Mouse (Mus musculus) hindbrain, postnatal 0 days (tissue): ENCODE data around the gene Fam160b1. TPM values are rescaled to one million over a fixed set of nuclear protein-coding genes. Genes with fewer than 3 reads are reported as not detected.

Experiments used
- ATAC-seq: fragments of 200-750 bp; cut with Nextera tagmentation; 2 replicates; pipeline ENCODE4 v1.8.0; 2017; ENCODE audit warnings: mild to moderate bottlenecking, moderate TSS enrichment, moderate library complexity
- DNase-seq: peaks from one replicate; pipeline ENCODE4 v3.0.0-alpha.2; 2015; ENCODE audit warnings: low spot score
- H3K27ac ChIP-seq: fragments of 300-500 bp; sonication (generic); 2 replicates; pipeline ENCODE4 v1.5.1; 2014; ENCODE audit warnings: mild to moderate bottlenecking
- H3K27me3 ChIP-seq: fragments of 300-500 bp; sonication (generic); 2 replicates; pipeline ENCODE4 v1.6.1; 2014; ENCODE audit warnings: low read length, mixed read lengths; ENCODE audit not compliant: insufficient read depth
- H3K36me3 ChIP-seq: fragments of 300-500 bp; sonication (generic); 2 replicates; pipeline ENCODE4 v1.6.1; 2014; ENCODE audit warnings: low read length, mixed read lengths; ENCODE audit not compliant: insufficient read depth
- H3K4me1 ChIP-seq: fragments of 300-500 bp; sonication (generic); 2 replicates; pipeline ENCODE4 v1.6.1; 2014; ENCODE audit warnings: antibody characterized with exemption, low read length, mixed read lengths; ENCODE audit not compliant: insufficient read depth
- H3K4me2 ChIP-seq: fragments of 300-500 bp; sonication (generic); 2 replicates; pipeline ENCODE4 v1.6.1; 2014; ENCODE audit warnings: low read depth, mild to moderate bottlenecking, low read length, moderate library complexity, mixed read lengths
- H3K4me3 ChIP-seq: fragments of 300-500 bp; sonication (generic); 2 replicates; pipeline ENCODE4 v1.5.1; 2014; ENCODE audit warnings: low read length
- H3K9ac ChIP-seq: fragments of 300-500 bp; sonication (generic); replicated peaks from 2 replicates; pipeline ENCODE4 v1.6.1; 2014; ENCODE audit warnings: mild to moderate bottlenecking, low read length, moderate library complexity, mixed read lengths
- H3K9me3 ChIP-seq: fragments of 300-500 bp; sonication (generic); 2 replicates; pipeline ENCODE4 v1.6.1; 2016; ENCODE audit warnings: low read length, mixed read lengths
- CTCF ChIP-seq: IDR thresholded peaks from 2 replicates; pipeline ENCODE4 v1.5.1; 2016; ENCODE audit warnings: antibody characterized with exemption, control low read depth, low read depth
- WGBS: fragments of 180-500 bp; shearing (Covaris S2); extraction: QIAGEN DNeasy Blood & Tissue Kit; methylation state at CpG from one replicate; pipeline ENCODE4 v1.1.7; 2014; 5-methylcytosine and 5-hydroxymethylcytosine counted together
- polyA plus RNA-seq: library from polyadenylated mRNA; unstranded; fragments of >200 nt; fragmentation: Nextera tagmentation; extraction: Ambion mirVana; gene quantifications from 2 replicates; pipeline ENCODE4 v1.2.1, GENCODE M21; 2015
- total RNA-seq: library from RNA; depleted of rRNA; stranded (reverse); fragments of >200 nt; gene quantifications from 2 replicates; pipeline ENCODE4 v1.2.3, GENCODE M21; 2014

Gene Fam160b1
- total and polyA plus RNA-seq, 2 experiments from 2014 or later, result 11.2 to 19.7 TPM

DNA sequence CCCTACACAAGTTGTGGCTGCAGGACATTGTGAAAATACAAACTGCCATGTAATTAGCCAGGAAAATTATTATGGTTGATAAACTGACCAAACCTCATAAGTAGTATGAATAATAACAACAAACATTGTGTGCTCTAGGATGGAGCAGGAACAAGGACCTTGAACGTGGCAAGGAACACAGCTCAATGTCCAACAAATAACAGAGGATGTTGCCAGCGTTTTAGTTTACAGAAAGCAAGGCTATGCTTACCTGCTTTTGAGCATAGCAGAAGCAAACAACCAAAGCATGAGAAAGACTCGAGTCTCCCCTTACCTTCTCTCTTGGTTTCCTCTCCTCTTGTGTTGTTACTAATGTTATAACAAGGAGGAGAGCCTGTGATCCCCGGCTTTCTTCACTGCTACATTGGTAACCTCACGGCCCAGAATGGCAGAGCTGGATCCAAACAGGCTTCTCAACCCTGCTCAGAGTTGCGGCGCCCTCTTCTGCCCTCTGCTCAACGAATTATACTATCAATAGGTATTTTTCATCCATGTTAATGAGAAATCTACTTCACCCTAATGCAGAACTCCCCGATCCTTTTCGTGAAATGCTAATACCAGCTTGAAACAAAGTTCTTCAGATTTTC, 666 bp upstream of the Fam160b1 start:
- H3K27ac ChIP-seq, result peak overlapping the region; percentile 97
- H3K9ac ChIP-seq, result peak overlapping the region; percentile 100; the same call in 1 of the 2 replicates
- H3K4me1 ChIP-seq, result peaks cover 26% of the 10 kb centered on the region
- peak overlapping the region; percentile 98 for H3K4me3 ChIP-seq
- no peaks in the 10 kb centered on the region for H3K27me3 ChIP-seq
- ATAC-seq (no peak), DNase-seq (peak; percentile 29)
- H3K36me3 ChIP-seq, result no peaks in the 10 kb centered on the region
- TF ChIP-seq CTCF, result peak; percentile 41
- H3K4me2 ChIP-seq, result peak overlapping the region; percentile 64
- H3K9me3 ChIP-seq, result no peaks in the 10 kb centered on the region
- 33% methylated on average over 10 of the region's 10 CpGs for WGBS

DNA sequence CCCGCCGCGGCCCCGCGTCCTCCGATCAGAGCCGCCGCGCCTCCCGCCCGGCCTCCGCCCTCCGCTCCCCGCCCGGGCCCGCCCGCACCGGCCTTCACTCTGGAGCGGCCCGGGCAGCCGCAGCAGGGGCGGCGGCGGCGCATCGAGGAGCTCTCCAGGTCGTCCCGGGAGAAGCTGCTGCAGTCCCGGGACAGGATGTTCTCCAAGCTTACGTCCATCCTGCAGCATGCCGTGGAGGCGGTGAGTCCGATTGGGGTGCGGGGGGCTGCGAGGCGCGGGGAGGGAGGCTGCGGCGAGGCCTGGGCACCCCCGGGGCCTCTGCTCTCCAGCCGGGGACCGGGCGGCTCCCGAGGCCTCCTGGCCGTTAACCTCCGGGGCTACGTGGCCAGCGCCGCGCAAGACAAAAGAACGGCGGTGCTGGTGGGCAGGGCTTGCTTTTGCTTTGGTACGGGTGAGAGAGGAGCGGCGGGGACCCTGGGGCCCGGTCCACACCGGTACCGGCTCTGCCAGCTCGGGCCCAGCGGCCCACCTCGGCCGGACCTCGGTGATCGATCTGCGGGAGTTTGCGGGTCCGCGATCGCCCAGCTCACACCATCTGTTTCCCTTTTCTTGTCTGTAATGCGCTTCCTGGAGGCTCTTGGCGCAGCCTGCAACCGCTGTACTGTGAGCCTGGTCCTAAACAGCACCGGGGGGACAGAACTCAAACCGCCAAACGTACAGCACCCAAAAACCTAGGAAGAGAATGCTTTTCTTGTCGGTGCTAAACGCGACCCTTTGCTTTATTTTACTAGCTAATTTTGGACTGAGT, 855 bp downstream of the Fam160b1 start:
- WGBS, result under 1% methylated on average over 55 of the region's 78 CpGs
- peaks cover 33% of the 10 kb centered on the region for H3K4me1 ChIP-seq
- DNase-seq, result peak; percentile 64

DNA sequence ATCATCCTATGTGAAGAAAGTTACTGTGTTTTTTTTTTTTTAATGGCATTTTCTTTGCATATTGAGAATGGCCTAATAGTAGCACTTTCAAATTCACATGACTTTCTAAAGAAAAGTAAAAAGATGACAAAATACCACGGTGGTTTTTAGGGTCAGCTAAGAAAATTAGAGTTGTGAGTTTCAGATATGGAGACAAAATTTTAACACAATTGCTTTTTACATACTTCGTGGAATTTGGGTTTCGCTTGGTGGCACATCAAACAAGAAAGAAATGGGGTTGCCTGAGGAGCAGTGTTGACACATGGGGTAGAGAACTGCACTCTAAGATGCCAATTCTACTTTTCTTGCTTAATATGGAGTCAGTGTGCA, 1.4 kb downstream of the Fam160b1 start:
- H3K4me1 ChIP-seq, result peaks cover 34% of the 10 kb centered on the region
- H3K36me3 ChIP-seq, result no peaks in the 10 kb centered on the region
- peak overlapping the region; percentile 98 for H3K4me3 ChIP-seq
- no peaks in the 10 kb centered on the region for H3K27me3 ChIP-seq
- peak overlapping the region; percentile 64 for H3K4me2 ChIP-seq
- H3K9me3 ChIP-seq, result no peaks in the 10 kb centered on the region
- WGBS, result 10% methylated on average over 3 of the region's 3 CpGs
- DNase-seq (no peak), ATAC-seq (no peak)
- no peak for TF ChIP-seq CTCF
- peak overlapping the region; percentile 97; the same call in 1 of the 2 replicates for H3K27ac ChIP-seq
- peak overlapping the region; percentile 100 for H3K9ac ChIP-seq

More for the DNA sequence above, 855 bp downstream of the Fam160b1 start:
- Histone ChIP-seq H3K9ac (peak overlapping the region; percentile 100), H3K4me3 (peak overlapping the region; percentile 98), H3K36me3 (no peaks in the 10 kb centered on the region), H3K27ac (peak overlapping the region; percentile 97), H3K27me3 (no peaks in the 10 kb centered on the region), H3K4me2 (peak overlapping the region; percentile 64), H3K9me3 (no peaks in the 10 kb centered on the region)
- TF ChIP-seq CTCF, result no peak
- peak; percentile 6; the same call in 1 of the 2 replicates for ATAC-seq

DNA sequence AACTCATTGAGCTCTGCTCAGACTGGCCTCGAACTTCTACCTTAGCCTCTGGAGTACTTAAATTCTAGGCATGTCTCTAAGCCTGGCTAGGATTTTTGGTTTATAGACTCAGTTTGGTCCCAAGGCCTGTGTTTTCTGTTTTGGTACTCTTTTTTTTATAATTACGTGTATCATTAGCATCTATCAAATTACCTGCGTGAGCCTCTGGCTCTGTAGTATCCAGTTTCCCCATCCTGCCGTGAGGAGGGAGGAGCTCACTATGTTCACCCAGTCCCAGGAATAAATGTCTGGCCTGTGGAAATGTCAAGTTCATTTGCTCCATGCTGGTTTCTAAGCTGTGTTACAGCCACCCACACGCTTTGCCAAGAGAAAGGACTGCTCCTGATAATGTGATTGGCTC, 2.1 kb downstream of the Fam160b1 start:
- H3K27ac ChIP-seq, result no peak overlapping the region
- 35% methylated on average over 5 of the region's 5 CpGs for WGBS
- H3K27me3 ChIP-seq, result no peaks in the 10 kb centered on the region
- H3K4me1 ChIP-seq, result peaks cover 34% of the 10 kb centered on the region
- H3K9ac ChIP-seq, result peak overlapping the region; percentile 21; the same call in 1 of the 2 replicates
- no peaks in the 10 kb centered on the region for H3K9me3 ChIP-seq
- H3K4me3 ChIP-seq, result peak overlapping the region; percentile 11; the same call in 1 of the 2 replicates
- no peak for ATAC-seq
- TF ChIP-seq CTCF, result no peak
- no peak for DNase-seq
- H3K36me3 ChIP-seq, result no peaks in the 10 kb centered on the region
- H3K4me2 ChIP-seq, result peak overlapping the region; percentile 64

DNA sequence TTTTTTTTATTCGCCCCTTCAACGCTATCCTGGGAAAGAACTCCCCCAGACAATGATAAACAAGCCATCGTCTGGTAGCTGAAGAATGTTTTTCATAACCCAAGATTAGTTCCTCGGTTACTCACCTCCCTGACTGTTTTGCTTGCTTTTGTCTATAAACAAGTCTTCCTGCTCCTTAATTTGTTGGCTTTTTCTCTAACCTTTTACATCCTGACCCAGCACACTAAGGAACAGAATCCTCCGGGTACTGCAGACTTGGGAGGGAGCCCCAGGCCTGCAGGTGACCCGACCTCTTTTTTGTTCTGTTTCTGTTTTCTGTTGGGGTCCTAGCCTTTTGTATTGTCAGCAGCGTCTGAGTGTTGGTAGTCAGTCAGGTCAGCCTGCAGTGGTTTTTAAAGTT, 2.6 kb downstream of the Fam160b1 start:
- no peaks in the 10 kb centered on the region for H3K27me3 ChIP-seq
- H3K4me1 ChIP-seq, result peaks cover 34% of the 10 kb centered on the region
- peak overlapping the region; percentile 21; the same call in 1 of the 2 replicates for H3K9ac ChIP-seq
- H3K9me3 ChIP-seq, result no peaks in the 10 kb centered on the region
- 35% methylated on average over 7 of the region's 7 CpGs for WGBS
- peak overlapping the region; percentile 11; the same call in 1 of the 2 replicates for H3K4me3 ChIP-seq
- H3K4me2 ChIP-seq, result peak overlapping the region; percentile 64
- ATAC-seq (no peak), DNase-seq (no peak)
- H3K36me3 ChIP-seq, result no peaks in the 10 kb centered on the region
- TF ChIP-seq CTCF, result no peak
- H3K27ac ChIP-seq, result no peak overlapping the region

DNA sequence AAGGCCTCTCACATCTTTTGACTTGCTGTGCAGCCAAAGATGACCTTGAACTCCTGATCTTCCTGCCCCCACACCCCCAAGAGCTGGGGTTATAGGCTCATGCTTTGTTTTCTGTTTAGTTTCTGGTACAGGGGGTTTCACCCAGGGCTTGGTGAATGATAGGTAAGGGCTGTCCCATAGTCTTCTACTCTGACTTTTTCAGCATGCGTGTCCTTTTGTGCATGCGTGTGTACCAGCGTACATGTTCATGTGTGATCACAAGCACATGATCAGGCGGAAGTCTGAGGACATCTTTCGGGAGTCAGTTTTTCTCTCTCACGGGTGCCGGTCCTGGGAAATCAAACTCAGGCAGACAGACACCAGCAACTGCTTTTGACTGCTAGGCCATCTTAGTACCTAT, 3.1 kb downstream of the Fam160b1 start:
- TF ChIP-seq CTCF, result no peak
- peaks cover 34% of the 10 kb centered on the region for H3K4me1 ChIP-seq
- peak overlapping the region; percentile 64 for H3K4me2 ChIP-seq
- 0 out of 2 replicates have a peak overlapping the region, but pooled peaks have one; percentile 21 for H3K9ac ChIP-seq
- no peak for ATAC-seq
- 0 out of 2 replicates have a peak overlapping the region, but pooled peaks have one; percentile 11 for H3K4me3 ChIP-seq
- no peaks in the 10 kb centered on the region for H3K9me3 ChIP-seq
- H3K27ac ChIP-seq, result no peak overlapping the region
- H3K27me3 ChIP-seq, result no peaks in the 10 kb centered on the region
- H3K36me3 ChIP-seq, result no peaks in the 10 kb centered on the region
- WGBS, result 86% methylated on average over 7 of the region's 7 CpGs
- no peak for DNase-seq
